Mouse (Mus musculus): ENCODE measurements around the gene Nmb. TPM values are rescaled to one million over a fixed set of nuclear protein-coding genes. Genes with fewer than 3 reads are reported as not detected.

Nmb gene
- total and polyA plus RNA-seq, 3 experiments, result 0.47 to 0.66 (median 0.47) TPM

DNA sequence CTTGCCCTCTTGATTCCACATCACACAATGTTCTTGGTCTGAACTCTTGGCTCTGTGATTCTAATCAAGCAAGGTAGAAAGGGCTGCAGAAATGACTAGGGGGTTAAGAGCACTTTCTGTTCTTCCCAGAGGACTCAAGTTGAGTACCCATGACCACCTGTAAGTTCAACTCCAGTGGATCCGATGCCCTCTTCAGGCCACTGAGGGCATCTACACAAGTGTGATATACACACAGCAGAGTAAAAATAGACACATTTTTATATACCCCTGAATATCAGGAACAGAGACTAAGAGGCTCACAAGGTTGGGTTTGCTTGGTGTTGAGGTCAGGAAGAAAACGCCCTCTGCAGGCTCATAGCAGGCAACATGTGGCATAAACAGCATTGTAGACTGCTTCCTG lies 31.2 kb downstream of the Nmb start:
- dilution Hi-C loops (cut with MboI; ENCODE audit: extremely low pct_ligation_motif_present, extremely low pct_unique_long_range_greater_than_20kb, low sequenced_read_pairs), result no loop called here
- no peak for DNase-seq (ENCODE audit: extremely low read depth)
- H3K9me3 ChIP-seq (replicated peaks; ENCODE audit: low read length), result no peaks in the 10 kb centered on the region

GRCm38 (mm10) chr7:80873038-80873437 lies 31.8 kb downstream of the Nmb start:
- no peaks in the 10 kb centered on the region for H3K79me2 ChIP-seq (replicated peaks; ENCODE audit: control insufficient read depth, extremely low read depth, insufficient read depth, poor library complexity, severe bottlenecking)

More for the DNA sequence above, 31.2 kb downstream of the Nmb start:
- H3K36me3 ChIP-seq (replicated peaks in 1 of 2; ENCODE audit: control insufficient read depth in 1 of 2, insufficient read depth in 1 of 2, low read length in 1 of 2), result peaks cover 15 to 62% of the 10 kb centered on the region in 2 experiments
- no peak overlapping the region for H3K9ac ChIP-seq (ENCODE audit: insufficient read depth, low read depth)
- in situ Hi-C loops (cut with MboI; ENCODE audit: low pct_ligation_motif_present, low pct_unique_long_range_greater_than_20kb, low sequenced_read_pairs), result no loop called here
- H3K79me2 ChIP-seq (replicated peaks; ENCODE audit: control insufficient read depth, extremely low read depth, insufficient read depth, poor library complexity, severe bottlenecking), result no peaks in the 10 kb centered on the region
- no peaks in the 10 kb centered on the region for H3K4me1 ChIP-seq (ENCODE audit: control insufficient read depth in 1 of 2, insufficient read depth in 2 of 2)
- no peak overlapping the region for H3K4me3 ChIP-seq (replicated peaks in 1 of 3; ENCODE audit: low read depth in 2 of 3, low read length in 2 of 3, poor library complexity in 1 of 3)
- H3K27me3 ChIP-seq (replicated peaks), result no peaks in the 10 kb centered on the region
- no peak overlapping the region for H3K4me2 ChIP-seq (ENCODE audit: insufficient read depth, low read depth, poor library complexity, severe bottlenecking)
- TF ChIP-seq IRF4 (IDR thresholded peaks at IDR 0.05; ENCODE audit: low read depth, low read length), result no peak
- peak in 1 of 2 experiments; percentile 21; a peak in 1 of 4 replicates for TF ChIP-seq CTCF (conservative IDR thresholded peaks at IDR 0.05 in 1 of 2, IDR thresholded peaks at IDR 0.05 in 1 of 2; ENCODE audit: low read depth in 2 of 2, low read length in 2 of 2)
- H3K27ac ChIP-seq (ENCODE audit: insufficient read depth, low read depth), result no peak overlapping the region

GRCm38 (mm10) chr7:80868686-80869085 lies 36.2 kb downstream of the Nmb start:
- no peak overlapping the region for H3K9ac ChIP-seq (ENCODE audit: insufficient read depth, low read depth)
- peaks cover 0 to 14% of the 10 kb centered on the region in 2 experiments; a peak in 2 of 4 replicates for H3K4me1 ChIP-seq (ENCODE audit: control insufficient read depth in 1 of 2, insufficient read depth in 2 of 2)
- H3K4me2 ChIP-seq (ENCODE audit: insufficient read depth, low read depth, poor library complexity, severe bottlenecking), result no peak overlapping the region
- H3K27ac ChIP-seq (ENCODE audit: insufficient read depth, low read depth), result no peak overlapping the region
- dilution Hi-C loops (cut with MboI; ENCODE audit: extremely low pct_ligation_motif_present, extremely low pct_unique_long_range_greater_than_20kb, low sequenced_read_pairs), result no loop called here
- TF ChIP-seq TCF12 (IDR thresholded peaks at IDR 0.05; ENCODE audit: low read depth, low read length) (no peak), MAZ (IDR thresholded peaks at IDR 0.05; ENCODE audit: low read depth, low read length) (no peak), GABPA (IDR thresholded peaks at IDR 0.05; ENCODE audit: insufficient replicate concordance, low read depth, low read length) (no peak), TBP (conservative IDR thresholded peaks at IDR 0.05; ENCODE audit: low read depth, low read length) (no peak), JUN (IDR thresholded peaks at IDR 0.05; ENCODE audit: insufficient read depth, low read depth, low read length) (no peak), UBTF (IDR thresholded peaks at IDR 0.05; ENCODE audit: low read depth, low read length) (no peak), PAX5 (IDR thresholded peaks at IDR 0.05; ENCODE audit: low read length) (no peak), NRF1 (IDR thresholded peaks at IDR 0.05; ENCODE audit: low read depth, low read length) (no peak), USF1 (IDR thresholded peaks at IDR 0.05; ENCODE audit: low read depth, low read length) (no peak), ZNF384 (IDR thresholded peaks at IDR 0.05; ENCODE audit: low read depth, low read length) (no peak), ZC3H11A (IDR thresholded peaks at IDR 0.05; ENCODE audit: low read depth, low read length) (no peak), ZKSCAN1 (IDR thresholded peaks at IDR 0.05; ENCODE audit: borderline replicate concordance, low read depth, low read length) (no peak), MAX (IDR thresholded peaks at IDR 0.05; ENCODE audit: low read length) (no peak), KAT2A (IDR thresholded peaks at IDR 0.05; ENCODE audit: insufficient replicate concordance, low read length) (no peak), HCFC1 (IDR thresholded peaks at IDR 0.05; ENCODE audit: low read depth, low read length) (no peak), IRF4 (IDR thresholded peaks at IDR 0.05; ENCODE audit: low read depth, low read length) (no peak), ELF1 (IDR thresholded peaks at IDR 0.05; ENCODE audit: low read depth, low read length) (no peak), RAD21 (IDR thresholded peaks at IDR 0.05; ENCODE audit: low read depth, low read length) (no peak), USF2 (conservative IDR thresholded peaks at IDR 0.05; ENCODE audit: low read depth, low read length) (no peak)
- in situ Hi-C loops (cut with MboI; ENCODE audit: low pct_ligation_motif_present, low pct_unique_long_range_greater_than_20kb, low sequenced_read_pairs), result no loop called here
- no peaks in the 10 kb centered on the region for H3K27me3 ChIP-seq (replicated peaks)
- no peak for DNase-seq (ENCODE audit: extremely low read depth)
- no peak overlapping the region for H3K4me3 ChIP-seq (replicated peaks in 1 of 3; ENCODE audit: low read depth in 2 of 3, low read length in 2 of 3, poor library complexity in 1 of 3)
- H3K9me3 ChIP-seq (replicated peaks; ENCODE audit: low read length), result no peaks in the 10 kb centered on the region
- no peaks in the 10 kb centered on the region for H3K79me2 ChIP-seq (replicated peaks; ENCODE audit: control insufficient read depth, extremely low read depth, insufficient read depth, poor library complexity, severe bottlenecking)
- peaks cover 0 to 57% of the 10 kb centered on the region in 2 experiments for H3K36me3 ChIP-seq (replicated peaks in 1 of 2; ENCODE audit: control insufficient read depth in 1 of 2, insufficient read depth in 1 of 2, low read length in 1 of 2)

More at GRCm38 (mm10) chr7:80873038-80873437, 31.8 kb downstream of the Nmb start:
- in situ Hi-C loops (cut with MboI; ENCODE audit: low pct_ligation_motif_present, low pct_unique_long_range_greater_than_20kb, low sequenced_read_pairs), result no loop called here
- Histone ChIP-seq H3K36me3 (replicated peaks in 1 of 2; ENCODE audit: control insufficient read depth in 1 of 2, insufficient read depth in 1 of 2, low read length in 1 of 2) (peaks cover 15 to 66% of the 10 kb centered on the region in 2 experiments), H3K4me1 (ENCODE audit: control insufficient read depth in 1 of 2, insufficient read depth in 2 of 2) (no peaks in the 10 kb centered on the region), H3K9me3 (replicated peaks; ENCODE audit: low read length) (no peaks in the 10 kb centered on the region), H3K27me3 (replicated peaks) (no peaks in the 10 kb centered on the region), H3K27ac (ENCODE audit: insufficient read depth, low read depth) (no peak overlapping the region), H3K4me2 (ENCODE audit: insufficient read depth, low read depth, poor library complexity, severe bottlenecking) (no peak overlapping the region), H3K9ac (ENCODE audit: insufficient read depth, low read depth) (no peak overlapping the region), H3K4me3 (replicated peaks in 1 of 3; ENCODE audit: low read depth in 2 of 3, low read length in 2 of 3, poor library complexity in 1 of 3) (no peak overlapping the region)
- TF ChIP-seq USF2 (conservative IDR thresholded peaks at IDR 0.05; ENCODE audit: low read depth, low read length), result no peak
- TF ChIP-seq GABPA (IDR thresholded peaks at IDR 0.05; ENCODE audit: insufficient replicate concordance, low read depth, low read length), result no peak
- no peak for TF ChIP-seq USF1 (IDR thresholded peaks at IDR 0.05; ENCODE audit: low read depth, low read length)
- TF ChIP-seq TBP (conservative IDR thresholded peaks at IDR 0.05; ENCODE audit: low read depth, low read length), result no peak
- TF ChIP-seq MAFK (IDR thresholded peaks at IDR 0.05; ENCODE audit: insufficient replicate concordance, low read length), result no peak
- TF ChIP-seq BHLHE40 (IDR thresholded peaks at IDR 0.05; ENCODE audit: low read depth, low read length), result no peak
- no peak for TF ChIP-seq ZKSCAN1 (IDR thresholded peaks at IDR 0.05; ENCODE audit: borderline replicate concordance, low read depth, low read length)
- no peak for TF ChIP-seq CHD2 (IDR thresholded peaks at IDR 0.05; ENCODE audit: low read length)
- TF ChIP-seq MYC (IDR thresholded peaks at IDR 0.05; ENCODE audit: low read depth, low read length), result no peak
- TF ChIP-seq ZC3H11A (IDR thresholded peaks at IDR 0.05; ENCODE audit: low read depth, low read length), result no peak
- TF ChIP-seq MAZ (IDR thresholded peaks at IDR 0.05; ENCODE audit: low read depth, low read length), result no peak
- no peak for TF ChIP-seq TCF12 (IDR thresholded peaks at IDR 0.05; ENCODE audit: low read depth, low read length)
- no peak for TF ChIP-seq ZMIZ1 (IDR thresholded peaks at IDR 0.05; ENCODE audit: low read depth, low read length)
- TF ChIP-seq POLR2A (IDR thresholded peaks at IDR 0.05; ENCODE audit: low read depth, low read length), result no peak
- no peak for TF ChIP-seq HCFC1 (IDR thresholded peaks at IDR 0.05; ENCODE audit: low read depth, low read length)
- no peak for TF ChIP-seq ELF1 (IDR thresholded peaks at IDR 0.05; ENCODE audit: low read depth, low read length)
- TF ChIP-seq CHD1 (IDR thresholded peaks at IDR 0.05; ENCODE audit: low read depth, low read length), result no peak
- no peak for DNase-seq (ENCODE audit: extremely low read depth)
- dilution Hi-C loops (cut with MboI; ENCODE audit: extremely low pct_ligation_motif_present, extremely low pct_unique_long_range_greater_than_20kb, low sequenced_read_pairs), result no loop called here

All from CH12.LX (cell line).